Comparison of ENCODE assay signal across 12 mouse cellular contexts in the genomic region with DNA sequence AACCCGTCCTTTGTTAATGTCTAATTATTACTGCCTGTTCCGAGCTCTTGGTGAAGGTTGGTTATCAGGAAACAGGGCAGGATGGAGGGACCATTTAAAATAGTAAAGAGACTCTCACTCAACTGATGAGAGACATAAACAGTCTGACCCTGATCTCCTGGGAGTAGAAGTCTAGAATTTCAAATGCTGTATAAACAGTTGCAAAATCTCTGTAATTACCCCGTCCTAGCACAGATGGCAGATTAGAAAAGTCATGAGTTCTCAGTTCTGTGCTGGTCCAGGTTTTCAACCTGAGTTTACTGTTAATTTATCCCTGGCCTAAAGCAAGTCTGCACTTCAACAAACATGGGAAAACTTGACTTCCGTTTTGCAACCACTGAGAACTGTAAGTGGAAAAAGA. TPM values are rescaled to one million over a fixed set of nuclear protein-coding genes. Genes with fewer than 3 reads are reported as not detected.
A peak's percentile ranks its signal among the peaks of the same experiment; 100 is the strongest.
DNase-seq lines count a peak whose midpoint lies in the region; ATAC-seq and TF ChIP-seq lines count a peak whose summit lies in the region.
"Had no signal": no experiment of that assay in that cellular context is flagged by ENCODE, and none has a peak within 500 bp of the region (broad histone marks: within the 10 kb centered on the region; RNA-seq: fewer than 3 reads in every experiment).

No protein-coding gene starts in this region.

- 0 out of 2 replicates have a peak, but pooled peaks cover 3% of the 10 kb centered on the region for H3K9me3 ChIP-seq in heart, embryonic 13.5 days
- peaks cover 3% of the 10 kb centered on the region; the same call in 1 of the 2 replicates for H3K9me3 ChIP-seq in lung, embryonic 16.5 days (ENCODE audit: control insufficient read depth, low read length)
- no peaks in the 10 kb centered on the region for H3K9me3 ChIP-seq in embryonic facial prominence, embryonic 13.5 days
- H3K9me3 ChIP-seq in stomach, embryonic 16.5 days (replicated peaks; ENCODE audit: control insufficient read depth, low read length) = no peaks in the 10 kb centered on the region

- no peaks in the 10 kb centered on the region for H3K36me3 ChIP-seq in heart, embryonic 13.5 days
- no peaks in the 10 kb centered on the region for H3K36me3 ChIP-seq in lung, embryonic 16.5 days (ENCODE audit: control insufficient read depth, insufficient read depth, low read length)
- H3K36me3 ChIP-seq in embryonic facial prominence, embryonic 13.5 days = no peaks in the 10 kb centered on the region
- H3K36me3 ChIP-seq in stomach, embryonic 16.5 days (ENCODE audit: control insufficient read depth, insufficient read depth, low read length) = no peaks in the 10 kb centered on the region

- DNase-seq in heart, adult 8-10 months (ENCODE audit: low spot score) = no peak
- no peak for DNase-seq in lung, adult 2 months
- no peak for DNase-seq in MN1 (ENCODE audit: low spot score)
- DNase-seq: cerebellum, adult 9-11 months; heart, adult 18-20 months; kidney, adult 9 months; lung, postnatal 36 days had no signal

- H3K27ac ChIP-seq in heart, embryonic 13.5 days (replicated peaks) = peak overlapping the region; percentile 58
- H3K27ac ChIP-seq in lung, embryonic 16.5 days (ENCODE audit: low read length) = peak overlapping the region; percentile 21
- peak overlapping the region; percentile 82 for H3K27ac ChIP-seq in embryonic facial prominence, embryonic 13.5 days
- H3K27ac ChIP-seq in stomach, embryonic 16.5 days (ENCODE audit: low read length) = peak overlapping the region; percentile 65; the same call in 1 of the 2 replicates

- no peak for TF ChIP-seq CTCF in lung, adult 2 months (IDR thresholded peaks at IDR 0.05; ENCODE audit: insufficient read depth, low read length)

- WGBS in heart, embryonic 13.5 days = 31% methylated on average over 4 of the region's 4 CpGs
- WGBS in lung, embryonic 16.5 days = 25% methylated on average over 4 of the region's 4 CpGs
- 34% methylated on average over 4 of the region's 4 CpGs for WGBS in lung, adult 2 months
- 6% methylated on average over 4 of the region's 4 CpGs for WGBS in embryonic facial prominence, embryonic 13.5 days
- WGBS in stomach, embryonic 16.5 days = 39% methylated on average over 4 of the region's 4 CpGs

- no peak overlapping the region for H3K9ac ChIP-seq in heart, embryonic 13.5 days
- no peak overlapping the region for H3K9ac ChIP-seq in lung, embryonic 16.5 days (ENCODE audit: low read length)
- no peak overlapping the region for H3K9ac ChIP-seq in embryonic facial prominence, embryonic 13.5 days
- H3K9ac ChIP-seq in stomach, embryonic 16.5 days (ENCODE audit: low read length) = no peak overlapping the region

- ATAC-seq in heart, embryonic 13.5 days (ENCODE audit: extremely low read depth, insufficient number of reproducible peaks, low FRiP score, low TSS enrichment) = no peak
- peak; percentile 60 for ATAC-seq in lung, embryonic 16.5 days (ENCODE audit: low read depth)
- no peak for ATAC-seq in embryonic facial prominence, embryonic 13.5 days (ENCODE audit: insufficient number of reproducible peaks, insufficient read depth, low FRiP score, low TSS enrichment, low read depth)
- no peak for ATAC-seq in stomach, embryonic 16.5 days (ENCODE audit: insufficient read depth, low FRiP score)
- ATAC-seq: hindbrain, embryonic 16.5 days had no signal

- H3K4me2 ChIP-seq in heart, embryonic 13.5 days = peak overlapping the region; percentile 37; the same call in 1 of the 2 replicates
- H3K4me2 ChIP-seq in lung, embryonic 16.5 days (ENCODE audit: low read depth, low read length) = no peak overlapping the region
- peak overlapping the region; percentile 45 for H3K4me2 ChIP-seq in embryonic facial prominence, embryonic 13.5 days
- no peak overlapping the region for H3K4me2 ChIP-seq in stomach, embryonic 16.5 days (ENCODE audit: low read depth, low read length)

- no peak overlapping the region for H3K4me3 ChIP-seq in heart, embryonic 13.5 days
- no peak overlapping the region for H3K4me3 ChIP-seq in lung, embryonic 16.5 days (ENCODE audit: low read length)
- no peak overlapping the region for H3K4me3 ChIP-seq in lung, adult 2 months (replicated peaks; ENCODE audit: extremely low read depth, low read depth, low read length)
- H3K4me3 ChIP-seq in embryonic facial prominence, embryonic 13.5 days = no peak overlapping the region
- H3K4me3 ChIP-seq in stomach, embryonic 16.5 days (replicated peaks; ENCODE audit: low read length) = no peak overlapping the region

- no peak for TF ChIP-seq POLR2A in lung, adult 2 months (IDR thresholded peaks at IDR 0.05; ENCODE audit: borderline replicate concordance, extremely low read depth, low read depth, low read length)

- H3K27me3 ChIP-seq in heart, embryonic 13.5 days (replicated peaks) = no peaks in the 10 kb centered on the region
- no peaks in the 10 kb centered on the region for H3K27me3 ChIP-seq in lung, embryonic 16.5 days (ENCODE audit: control insufficient read depth, insufficient read depth, low read depth, low read length)
- H3K27me3 ChIP-seq in embryonic facial prominence, embryonic 13.5 days = no peaks in the 10 kb centered on the region
- no peaks in the 10 kb centered on the region for H3K27me3 ChIP-seq in stomach, embryonic 16.5 days (ENCODE audit: control insufficient read depth, insufficient read depth, low read length)

- H3K4me1 ChIP-seq in heart, embryonic 13.5 days = peaks cover 23% of the 10 kb centered on the region
- H3K4me1 ChIP-seq in lung, embryonic 16.5 days (replicated peaks; ENCODE audit: control insufficient read depth, insufficient read depth, low read length) = peaks cover 18% of the 10 kb centered on the region
- H3K4me1 ChIP-seq in lung, adult 2 months (ENCODE audit: control insufficient read depth, insufficient read depth, low read length) = no peaks in the 10 kb centered on the region
- peaks cover 17% of the 10 kb centered on the region for H3K4me1 ChIP-seq in embryonic facial prominence, embryonic 13.5 days
- H3K4me1 ChIP-seq in stomach, embryonic 16.5 days (ENCODE audit: control insufficient read depth, insufficient read depth, low read length) = peaks cover 13% of the 10 kb centered on the region; the same call in 1 of the 2 replicates

RNA-seq across cellular contexts. Expression of a gene that starts 20.2 kb away (rescaled TPM):
- 23.8 and 24.0 TPM in 2 replicates for polyA plus RNA-seq in heart, embryonic 13.5 days (2015; fragmentation: Nextera tagmentation; extraction: Ambion mirVana)
- total RNA-seq in heart, adult 8-10 months (2022) = 10 to 100 TPM; 17.6 to 25.0 (median 21.0) TPM
- polyA plus RNA-seq in lung, embryonic 16.5 days (2015; fragmentation: Nextera tagmentation; extraction: Ambion mirVana) = 46.4 and 47.0 TPM in 2 replicates
- 21.3 and 24.5 TPM in 2 replicates for polyA plus RNA-seq in lung, adult 2 months (2012; rRNA removed)
- polyA plus RNA-seq in embryonic facial prominence, embryonic 13.5 days (2015; fragmentation: Nextera tagmentation; extraction: Ambion mirVana) = 65.7 and 67.4 TPM in 2 replicates
- polyA plus RNA-seq in stomach, embryonic 16.5 days (2015; fragmentation: Nextera tagmentation; extraction: Ambion mirVana) = 38.9 and 41.7 TPM in 2 replicates

Comparison
In these comparisons a context has a peak if more than half of its experiments do, and no peak if none do; other contexts are left out.
1. H3K27ac ChIP-seq: peak in every context shown above with its lines; median percentile 82 in embryonic facial prominence, embryonic 13.5 days; 65 in stomach, embryonic 16.5 days; 58 in heart, embryonic 13.5 days; 21 in lung, embryonic 16.5 days.
2. H3K4me2 ChIP-seq: peak in heart, embryonic 13.5 days (single experiment) and embryonic facial prominence, embryonic 13.5 days (single experiment); none in lung, embryonic 16.5 days (single experiment) and stomach, embryonic 16.5 days (single experiment).